Mouse (Mus musculus) heart, embryonic 10.5 days (tissue): ENCODE results near the gene Spag17. TPM values are rescaled to one million over a fixed set of nuclear protein-coding genes. Genes with fewer than 3 reads are reported as not detected.
A peak's percentile ranks its signal among the peaks of the same experiment; 100 is the strongest.
"Not testable (repeated sequence)": the region's sequence is repeated elsewhere in the genome, so short reads cannot be mapped to it uniquely, and the experiment has no call there.

Experiments
- DNase-seq: peaks from one replicate; pipeline ENCODE4 v3.0.0-alpha.2; 2017; ENCODE audit warnings: low spot score
- H3K27ac ChIP-seq: fragments of 300-500 bp; sonication (generic); 2 replicates; pipeline ENCODE4 v1.5.1; 2016; ENCODE audit warnings: mild to moderate bottlenecking
- H3K27me3 ChIP-seq: fragments of 300-500 bp; sonication (generic); 2 replicates; pipeline ENCODE4 v1.6.1; 2016; ENCODE audit warnings: mild to moderate bottlenecking; ENCODE audit not compliant: poor library complexity, insufficient read depth, severe bottlenecking
- H3K36me3 ChIP-seq: fragments of 300-500 bp; sonication (generic); 2 replicates; pipeline ENCODE4 v1.6.1; 2016; ENCODE audit warnings: mild to moderate bottlenecking, moderate library complexity
- H3K4me1 ChIP-seq: fragments of 300-500 bp; sonication (generic); 2 replicates; pipeline ENCODE4 v1.6.1; 2016; ENCODE audit warnings: mild to moderate bottlenecking
- H3K4me3 ChIP-seq: fragments of 300-500 bp; sonication (generic); 2 replicates; pipeline ENCODE4 v1.5.1; 2016; ENCODE audit warnings: mild to moderate bottlenecking, moderate library complexity
- H3K9me3 ChIP-seq: fragments of 300-500 bp; sonication (generic); 2 replicates; pipeline ENCODE4 v1.6.1; 2016; ENCODE audit warnings: mild to moderate bottlenecking, moderate library complexity
- WGBS: fragments of 180-500 bp; shearing (Covaris S2); methylation state at CpG from one replicate; pipeline ENCODE4 v1.1.7; 2016; 5-methylcytosine and 5-hydroxymethylcytosine counted together
- polyA plus RNA-seq: library from polyadenylated mRNA; unstranded; fragments of >200 nt; fragmentation: Nextera tagmentation; extraction: Ambion mirVana; gene quantifications from 2 replicates; pipeline ENCODE4 v1.2.1, GENCODE M21; 2016

Spag17 gene
- 0.11 and 0.80 TPM in 2 replicates for polyA plus RNA-seq

DNA sequence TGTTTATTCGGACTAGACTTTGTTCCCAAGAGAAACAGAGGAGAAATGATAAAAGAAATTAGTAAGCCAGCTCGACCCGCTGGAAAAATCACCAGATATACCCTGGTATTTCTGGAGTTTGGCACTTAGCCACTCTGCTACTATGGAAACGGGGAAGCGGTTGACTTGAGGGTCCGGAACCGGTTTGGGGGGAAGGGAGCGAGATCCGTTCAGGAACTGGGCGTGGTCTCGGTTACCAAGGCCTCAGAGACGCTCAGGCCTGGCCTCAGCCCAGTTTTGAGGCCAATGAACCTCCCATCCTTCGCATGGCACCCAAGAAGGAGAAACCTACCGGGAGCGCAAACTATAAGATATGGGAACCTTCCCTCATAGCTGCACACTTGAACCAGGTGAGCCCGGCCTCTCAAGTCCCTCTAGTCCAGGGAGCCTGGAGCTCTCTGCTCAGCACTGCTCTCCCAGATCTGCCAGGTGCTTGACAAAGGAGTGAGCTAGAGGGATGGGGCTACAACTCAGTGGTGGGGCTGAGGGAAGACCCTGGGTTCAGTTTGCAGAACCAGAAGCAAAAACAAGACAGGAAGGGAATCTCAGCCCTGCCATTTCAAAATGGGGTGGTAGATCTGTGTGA is at the start of gene Spag17:
Gene Spag17, plus strand, starts transcription at position 220 of the 625 bp plus-strand sequence.
- Histone ChIP-seq H3K27ac (no peak within 1 kb of the TSS), H3K27me3 (no peaks in the 10 kb centered on the region), H3K9me3 (no peaks in the 10 kb centered on the region), H3K36me3 (no peaks in the 10 kb centered on the region), H3K4me1 (peaks cover 6% of the 10 kb centered on the region; the same call in 1 of the 2 replicates), H3K4me3 (0 out of 2 replicates have a peak within 1 kb of the TSS, but pooled peaks have one; percentile 8)
- no peak for DNase-seq
- WGBS, result 33% methylated on average over 16 of the region's 16 CpGs

- H3K9me3 ChIP-seq, result no peaks in the 10 kb centered on the region
- no peak overlapping the region for H3K4me3 ChIP-seq
- H3K27ac ChIP-seq, result no peak overlapping the region
- 63% methylated on average over 2 of the region's 2 CpGs for WGBS
- DNase-seq, result no peak
- no peaks in the 10 kb centered on the region for H3K4me1 ChIP-seq
- H3K36me3 ChIP-seq, result no peaks in the 10 kb centered on the region
- no peaks in the 10 kb centered on the region for H3K27me3 ChIP-seq
Measured at GRCm38 (mm10) chr3:99842333-99842732, 42.9 kb upstream of the Spag17 start.

DNA sequence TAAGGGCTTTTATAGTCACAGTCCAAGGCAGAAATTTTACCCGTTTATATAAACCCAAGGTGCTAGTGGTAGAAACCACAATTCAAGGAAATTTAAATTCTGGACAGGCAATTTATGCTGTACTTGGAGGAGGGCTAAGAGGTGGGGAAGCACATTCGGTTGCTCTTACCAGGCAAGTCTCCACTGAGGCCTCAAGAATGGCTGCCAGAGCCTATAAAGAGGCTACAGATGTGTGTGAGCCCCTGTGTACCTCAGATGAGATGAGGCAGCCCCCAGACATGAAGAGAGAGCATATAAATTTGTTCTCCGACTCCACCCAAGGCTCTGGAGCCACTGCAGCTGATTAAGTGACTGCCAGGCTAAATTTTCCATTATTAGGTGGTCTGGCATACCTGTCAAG is 42.4 kb upstream of the Spag17 start:
- no peaks in the 10 kb centered on the region for H3K4me1 ChIP-seq
- no peak overlapping the region for H3K27ac ChIP-seq
- H3K9me3 ChIP-seq, result no peaks in the 10 kb centered on the region
- no peak overlapping the region for H3K4me3 ChIP-seq
- H3K36me3 ChIP-seq, result no peaks in the 10 kb centered on the region
- no peaks in the 10 kb centered on the region for H3K27me3 ChIP-seq
- DNase-seq, result no peak
- 80% methylated on average over 3 of the region's 3 CpGs for WGBS

DNA sequence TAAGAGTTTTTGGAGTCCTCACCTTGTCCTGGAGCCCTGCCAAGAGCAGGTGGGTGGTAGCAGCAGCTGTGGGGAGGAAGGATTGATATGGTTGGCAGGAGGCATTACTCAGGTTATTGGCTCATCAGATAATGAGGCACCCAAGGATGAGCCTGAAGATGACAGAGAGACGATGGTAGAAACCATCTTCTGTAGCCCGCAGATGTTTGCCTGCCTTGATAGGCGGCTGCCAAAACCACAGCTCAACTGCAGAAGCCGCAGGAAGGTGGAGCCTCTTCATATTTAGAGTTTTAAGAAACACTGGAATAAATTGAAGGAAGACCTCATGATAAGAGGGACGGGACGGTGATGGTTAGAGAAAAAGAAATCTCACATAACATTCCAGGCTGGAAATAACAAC is 42.0 kb upstream of the Spag17 start:
- DNase-seq, result no peak
- Histone ChIP-seq H3K4me3 (no peak overlapping the region), H3K27ac (no peak overlapping the region), H3K27me3 (no peaks in the 10 kb centered on the region), H3K4me1 (no peaks in the 10 kb centered on the region), H3K9me3 (no peaks in the 10 kb centered on the region), H3K36me3 (no peaks in the 10 kb centered on the region)
- WGBS, result 86% methylated on average over 6 of the region's 6 CpGs

- WGBS, result 75% methylated on average over 7 of the region's 7 CpGs
- no peaks in the 10 kb centered on the region for H3K27me3 ChIP-seq
- H3K27ac ChIP-seq, result no peak overlapping the region
- DNase-seq, result no peak
- 0 out of 2 replicates have a peak, but pooled peaks cover 4% of the 10 kb centered on the region for H3K4me1 ChIP-seq
- no peak overlapping the region for H3K4me3 ChIP-seq
- H3K9me3 ChIP-seq, result no peaks in the 10 kb centered on the region
- H3K36me3 ChIP-seq, result no peaks in the 10 kb centered on the region
Measured at GRCm38 (mm10) chr3:99850926-99851325, 34.3 kb upstream of the Spag17 start.

GRCm38 (mm10) chr3:99854595-99854994 is 30.6 kb upstream of the Spag17 start:
- no peak overlapping the region for H3K27ac ChIP-seq
- no peaks in the 10 kb centered on the region for H3K27me3 ChIP-seq
- 73% methylated on average over 3 of the region's 3 CpGs for WGBS
- DNase-seq, result no peak
- no peak overlapping the region for H3K4me3 ChIP-seq
- H3K36me3 ChIP-seq, result no peaks in the 10 kb centered on the region
- 0 out of 2 replicates have a peak, but pooled peaks cover 4% of the 10 kb centered on the region for H3K4me1 ChIP-seq
- H3K9me3 ChIP-seq, result no peaks in the 10 kb centered on the region

- DNase-seq, result no peak
- WGBS, result 73% methylated on average over 3 of the region's 3 CpGs
- Histone ChIP-seq H3K27ac (no peak overlapping the region), H3K4me1 (no peaks in the 10 kb centered on the region), H3K27me3 (no peaks in the 10 kb centered on the region), H3K36me3 (no peaks in the 10 kb centered on the region), H3K4me3 (no peak overlapping the region), H3K9me3 (no peaks in the 10 kb centered on the region)
Measured at GRCm38 (mm10) chr3:99858922-99859321, 26.3 kb upstream of the Spag17 start.

DNA sequence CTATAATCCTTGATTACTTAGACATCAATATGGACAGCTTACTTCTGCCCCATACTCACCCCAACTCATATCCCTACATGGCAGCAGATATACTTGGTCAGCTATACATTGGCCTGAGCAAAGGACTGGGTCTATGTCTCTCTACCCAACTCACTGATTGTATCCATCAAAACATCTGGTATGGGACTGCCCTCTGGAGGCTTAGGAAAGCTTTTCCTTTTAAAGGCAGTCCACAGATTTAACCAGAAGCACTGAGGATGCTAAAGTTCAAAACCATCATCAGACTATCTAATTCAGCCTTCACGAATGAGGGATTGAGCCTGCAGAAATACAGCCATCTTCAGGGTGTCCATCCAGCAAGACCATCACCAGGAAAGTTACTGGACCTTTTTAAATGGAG is 20.5 kb upstream of the Spag17 start:
- no peak overlapping the region for H3K27ac ChIP-seq
- WGBS, result 78% methylated on average over 1 of the region's 1 CpGs
- H3K4me1 ChIP-seq, result no peaks in the 10 kb centered on the region
- no peak overlapping the region for H3K4me3 ChIP-seq
- no peak for DNase-seq
- H3K27me3 ChIP-seq, result no peaks in the 10 kb centered on the region
- H3K9me3 ChIP-seq, result no peaks in the 10 kb centered on the region
- no peaks in the 10 kb centered on the region for H3K36me3 ChIP-seq

DNA sequence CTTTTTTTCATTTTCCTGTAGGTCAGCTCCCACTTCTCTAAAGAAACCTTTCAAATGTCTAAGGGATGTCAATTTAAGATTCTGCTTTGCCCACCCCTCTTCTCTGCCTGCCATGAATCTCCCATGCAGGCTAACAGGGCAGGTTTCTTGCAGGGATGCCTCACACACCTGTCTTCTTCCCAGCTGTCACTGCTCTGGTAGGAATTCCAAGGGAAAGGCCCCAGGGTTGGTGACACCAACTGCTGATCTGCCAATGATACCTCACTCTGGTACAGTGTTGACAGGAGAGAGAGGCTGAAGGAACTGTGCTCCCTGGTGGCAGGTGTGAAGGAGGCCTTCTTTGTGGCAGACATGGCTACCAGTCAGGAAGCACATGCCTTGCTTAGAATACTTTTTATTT is 10.1 kb upstream of the Spag17 start:
- H3K27ac ChIP-seq, result no peak overlapping the region
- no peak for DNase-seq
- H3K27me3 ChIP-seq, result no peaks in the 10 kb centered on the region
- no peaks in the 10 kb centered on the region for H3K36me3 ChIP-seq
- H3K4me1 ChIP-seq, result no peaks in the 10 kb centered on the region
- no peaks in the 10 kb centered on the region for H3K9me3 ChIP-seq
- no peak overlapping the region for H3K4me3 ChIP-seq

DNA sequence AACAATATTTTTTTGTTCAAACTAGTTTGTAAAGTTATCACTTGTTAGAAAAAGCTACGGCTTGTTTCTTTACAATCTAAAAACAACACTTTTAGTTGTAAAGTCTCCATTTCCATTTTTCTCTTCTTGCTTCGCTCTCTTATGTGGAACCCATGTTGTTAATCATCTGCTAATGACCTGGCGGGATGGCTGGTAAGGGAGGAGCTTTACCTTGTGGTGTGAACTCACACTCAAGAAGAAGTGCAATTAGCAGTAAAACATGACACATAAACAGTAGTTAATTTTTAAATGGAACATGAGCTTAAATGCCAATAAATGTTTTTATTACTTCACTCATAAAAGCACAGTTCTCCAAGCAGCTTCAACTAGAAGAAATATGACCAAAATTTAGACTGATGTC is 3.7 kb upstream of the Spag17 start:
- Histone ChIP-seq H3K27ac (no peak overlapping the region), H3K36me3 (no peaks in the 10 kb centered on the region), H3K4me1 (peaks cover 6% of the 10 kb centered on the region; the same call in 1 of the 2 replicates), H3K9me3 (no peaks in the 10 kb centered on the region), H3K4me3 (no peak overlapping the region), H3K27me3 (no peaks in the 10 kb centered on the region)
- DNase-seq, result no peak
- WGBS, result 70% methylated on average over 3 of the region's 3 CpGs

- Histone ChIP-seq H3K4me3 (no peak overlapping the region), H3K4me1 (peaks cover 6% of the 10 kb centered on the region; the same call in 1 of the 2 replicates), H3K36me3 (no peaks in the 10 kb centered on the region), H3K9me3 (no peaks in the 10 kb centered on the region), H3K27me3 (no peaks in the 10 kb centered on the region), H3K27ac (no peak overlapping the region)
- 62% methylated on average over 6 of the region's 6 CpGs for WGBS
- DNase-seq, result no peak
Measured at GRCm38 (mm10) chr3:99883988-99884564, 1.1 kb upstream of the Spag17 start.

GRCm38 (mm10) chr3:99894741-99895140 is 9.5 kb downstream of the Spag17 start:
- not testable (repeated sequence) for H3K4me1 ChIP-seq, H3K27ac ChIP-seq, H3K36me3 ChIP-seq, DNase-seq, H3K9me3 ChIP-seq, H3K4me3 ChIP-seq, H3K27me3 ChIP-seq
- 91% methylated on average over 4 of the region's 4 CpGs for whole genome bisulfite sequencing

DNA sequence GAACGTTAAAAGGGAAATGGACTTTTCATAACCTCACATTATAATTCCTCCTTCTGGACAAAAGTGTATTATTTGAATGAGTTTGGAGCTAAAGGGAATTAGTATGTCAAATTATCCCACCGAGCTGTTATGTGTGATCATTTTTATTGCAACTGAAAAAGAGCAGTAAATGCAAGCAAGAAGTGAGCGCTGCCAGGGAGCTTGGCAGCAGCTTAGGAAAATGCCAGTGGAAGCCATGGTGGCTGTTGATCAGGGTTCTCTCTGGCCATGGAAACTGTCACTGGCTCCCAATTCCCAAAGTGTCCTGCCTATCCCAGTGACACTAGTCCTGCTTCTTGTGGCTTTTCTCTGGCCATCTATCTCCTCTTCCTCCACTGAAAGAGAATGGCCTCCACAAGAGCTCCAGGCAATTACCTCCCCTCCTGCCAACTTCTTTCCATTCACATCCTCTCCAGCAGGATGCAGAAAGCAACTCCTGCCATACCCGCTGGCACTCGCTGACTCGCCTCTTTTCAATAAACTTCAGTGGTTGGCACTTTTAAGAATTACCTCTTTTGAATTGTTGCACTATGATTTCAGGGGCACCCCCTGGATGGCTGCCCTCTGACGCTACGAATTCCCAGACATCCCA is 28.7 kb downstream of the Spag17 start:
- no peaks in the 10 kb centered on the region for H3K4me1 ChIP-seq
- 85% methylated on average over 8 of the region's 8 CpGs for WGBS

More for the DNA sequence above, 28.7 kb downstream of the Spag17 start:
- no peak for DNase-seq
- H3K36me3 ChIP-seq, result no peaks in the 10 kb centered on the region
- H3K27me3 ChIP-seq, result no peaks in the 10 kb centered on the region
- no peak overlapping the region for H3K27ac ChIP-seq
- no peak overlapping the region for H3K4me3 ChIP-seq
- no peaks in the 10 kb centered on the region for H3K9me3 ChIP-seq
